Mouse (Mus musculus): ENCODE measurements around the gene Foxp1.

The Foxp1 gene

DNA sequence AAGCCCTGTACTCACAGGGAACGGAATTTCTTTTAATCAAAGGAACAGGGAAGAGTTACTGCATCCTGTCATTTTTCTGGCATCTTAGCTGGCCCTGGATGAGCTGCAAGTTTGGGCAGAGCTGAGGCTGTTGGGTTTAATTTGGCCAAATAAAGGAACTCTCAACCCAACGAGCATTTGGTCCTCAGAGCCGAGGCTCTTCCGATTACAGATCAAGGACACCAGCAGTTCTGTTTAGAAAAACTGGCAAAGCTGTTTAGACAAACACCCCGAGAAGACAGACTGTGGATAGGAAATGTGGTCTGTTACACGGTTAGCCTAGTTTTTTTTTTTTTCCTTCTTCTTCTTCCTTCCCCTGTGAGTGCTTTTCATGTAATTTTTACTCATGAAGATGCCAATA, 158.0 kb downstream of the Foxp1 start:
- CTCF ChIA-PET, result interaction anchor here (0.6 to 0.7 kb wide), 2 partner anchors 90 to 162 kb away, joined by 4 to 7 read pairs; no protein-coding TSS in a partner anchor

- CTCF ChIA-PET, result interaction anchor here (0.6 kb wide), 1 partner anchor 334 kb away, joined by 5 read pairs; no protein-coding TSS in a partner anchor
Measured at GRCm38 (mm10) chr6:99360581-99360980, 161.9 kb downstream of the Foxp1 start.

DNA sequence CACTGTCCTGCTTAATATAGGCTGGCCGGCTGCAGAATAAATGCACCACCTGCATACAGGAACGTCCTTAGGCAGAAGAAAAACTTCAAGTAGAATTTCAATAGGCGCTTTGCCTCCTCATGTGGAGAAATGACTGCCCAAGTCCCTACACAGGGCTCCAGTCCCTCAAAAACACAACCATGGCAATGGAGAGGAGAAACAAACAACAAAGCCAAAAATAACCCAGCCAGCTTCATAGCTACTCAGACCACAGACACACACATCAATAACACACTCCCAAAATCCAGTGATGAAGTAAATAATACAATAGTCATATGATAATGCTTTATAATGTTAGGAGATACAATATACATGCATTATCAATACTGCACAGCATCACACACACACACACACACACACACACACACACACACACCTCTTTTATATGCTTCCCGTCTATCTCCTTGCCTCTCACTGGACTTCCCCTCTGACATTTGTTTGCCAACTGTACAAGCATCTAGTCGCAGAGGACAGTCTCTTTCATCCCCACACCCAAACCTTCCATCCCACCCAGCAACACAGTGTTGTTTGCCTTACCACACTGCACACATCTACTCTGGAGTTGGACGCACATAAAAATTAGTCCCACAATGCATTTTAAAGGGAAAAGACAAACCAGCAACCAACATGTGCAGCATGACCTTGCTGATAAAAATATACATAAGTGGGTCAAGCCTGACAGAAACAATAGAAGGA, 162.6 kb downstream of the Foxp1 start:
- CTCF ChIA-PET, result interaction anchor here (0.7 kb wide), 1 partner anchor 137 kb away, joined by 3 read pairs; no protein-coding TSS in a partner anchor

DNA sequence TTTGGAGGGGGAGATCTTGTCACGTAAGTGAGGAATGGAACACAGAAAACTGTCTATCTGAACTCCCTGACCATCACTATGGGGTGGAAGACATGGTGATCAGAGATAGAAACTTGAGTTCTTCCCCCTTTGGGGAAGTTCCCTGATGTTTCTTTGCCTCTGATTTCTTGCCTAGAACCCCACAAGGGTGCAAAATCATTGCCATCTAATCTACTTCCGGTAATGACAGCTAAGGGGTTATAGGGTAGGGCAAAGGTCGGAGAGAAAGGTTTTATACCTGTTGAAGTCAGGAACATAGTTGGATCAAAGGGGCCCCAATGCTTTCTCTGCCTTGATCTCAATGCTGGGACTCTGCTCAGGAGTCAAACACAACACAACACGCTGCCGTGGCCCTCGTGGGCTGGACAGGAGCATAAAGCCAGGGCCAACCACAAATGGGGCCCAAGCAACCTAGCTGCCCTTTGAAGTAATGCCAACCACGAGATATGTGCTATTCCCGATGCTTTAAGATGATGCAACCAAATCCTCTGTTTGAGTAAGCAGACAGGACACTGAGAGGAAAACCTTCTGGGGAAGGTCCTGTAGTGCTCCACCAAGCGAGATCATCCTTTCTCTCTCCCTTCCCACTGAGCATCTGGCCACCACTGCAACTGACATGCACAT, 163.4 kb downstream of the Foxp1 start:
- CTCF ChIA-PET, result interaction anchor here (0.7 kb wide), 1 partner anchor 136 kb away, joined by 3 read pairs; no protein-coding TSS in a partner anchor

GRCm38 (mm10) chr6:99357931-99358330, 164.6 kb downstream of the Foxp1 start:
- CTCF ChIA-PET, result no interaction called here

DNA sequence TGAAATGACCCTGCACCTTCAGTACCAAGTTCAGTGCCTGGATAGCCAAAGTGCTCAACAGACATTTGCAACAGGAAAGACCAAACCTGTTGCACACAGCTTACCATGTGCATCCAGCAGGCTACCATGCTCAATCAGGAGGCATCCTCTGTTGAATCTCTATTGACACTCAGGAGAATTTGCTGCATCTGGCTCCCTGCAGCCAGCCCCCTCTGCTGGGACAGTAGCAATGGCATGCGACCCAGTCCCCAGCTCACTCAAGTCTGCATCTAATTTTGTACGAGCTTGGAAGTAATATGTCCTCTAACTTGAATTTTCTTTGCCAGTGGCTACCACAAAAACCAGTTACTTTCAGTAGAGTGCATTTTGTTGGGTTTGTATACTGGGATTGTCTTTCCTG, 168.2 kb downstream of the Foxp1 start:
- CTCF ChIA-PET, result no interaction called here

GRCm38 (mm10) chr6:99353441-99353840, 169.1 kb downstream of the Foxp1 start:
- CTCF ChIA-PET, result interaction anchor here (0.6 to 0.7 kb wide), 2 partner anchors 304 to 356 kb away, joined by 3 read pairs; no protein-coding TSS in a partner anchor

- CTCF ChIA-PET, result interaction anchor here (0.6 kb wide), 1 partner anchor 33 kb away, joined by 3 read pairs; no protein-coding TSS in a partner anchor
Measured at GRCm38 (mm10) chr6:99350566-99350965, 172.0 kb downstream of the Foxp1 start.

DNA sequence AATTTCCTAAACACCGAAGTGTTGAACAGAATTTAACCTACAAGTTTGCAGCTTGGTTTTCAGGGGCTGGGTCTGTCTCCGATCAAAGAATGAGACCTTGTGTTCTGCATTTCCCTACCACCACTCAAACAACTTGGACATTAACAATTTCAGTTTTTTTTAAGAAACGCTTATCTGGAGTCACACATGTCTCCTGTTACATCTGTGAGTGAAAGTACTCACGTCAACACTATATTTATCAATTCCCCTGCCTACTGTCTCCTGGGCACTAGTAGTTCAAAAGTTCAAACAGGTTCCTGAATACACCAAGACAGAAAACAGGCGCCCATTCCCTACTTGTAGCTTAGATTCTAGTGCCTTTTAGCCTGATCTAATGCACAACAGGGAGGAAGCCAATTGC, 172.4 kb downstream of the Foxp1 start:
- CTCF ChIA-PET, result interaction anchor here (0.6 kb wide), 2 partner anchors 12 to 34 kb away, joined by 3 to 12 read pairs; no protein-coding TSS in a partner anchor

GRCm38 (mm10) chr6:99347836-99348235, 174.7 kb downstream of the Foxp1 start:
- CTCF ChIA-PET, result interaction anchor here (0.6 kb wide), 1 partner anchor 33 kb away, joined by 10 read pairs; no protein-coding TSS in a partner anchor

GRCm38 (mm10) chr6:99344966-99345365, 177.6 kb downstream of the Foxp1 start:
- CTCF ChIA-PET, result no interaction called here

- CTCF ChIA-PET, result interaction anchor here (1.4 kb wide), 1 partner anchor 9 kb away, joined by 3 read pairs; no protein-coding TSS in a partner anchor
Measured at GRCm38 (mm10) chr6:99344357-99344756, 178.2 kb downstream of the Foxp1 start.

DNA sequence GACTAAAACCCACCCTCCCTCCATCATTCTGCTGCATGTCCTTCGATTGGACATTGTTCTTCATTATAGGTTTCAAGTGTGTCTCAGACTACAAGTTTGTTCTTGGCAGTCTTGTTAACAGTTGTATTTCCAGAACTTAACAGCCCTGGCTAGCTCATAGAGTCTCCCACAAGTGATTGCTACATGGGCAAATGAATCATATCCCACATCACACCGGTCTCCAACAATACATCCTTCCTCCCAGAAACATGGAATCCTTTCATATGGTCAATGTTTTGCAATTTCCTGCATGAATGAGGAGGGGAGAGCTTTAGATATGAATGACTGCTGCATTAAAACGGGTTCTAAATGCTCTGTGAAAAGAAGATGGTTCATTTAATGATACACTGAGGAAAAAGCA, 178.7 kb downstream of the Foxp1 start:
- CTCF ChIA-PET, result interaction anchor here (0.7 to 1.4 kb wide), 2 partner anchors 9 to 252 kb away, joined by 3 to 6 read pairs; no protein-coding TSS in a partner anchor

DNA sequence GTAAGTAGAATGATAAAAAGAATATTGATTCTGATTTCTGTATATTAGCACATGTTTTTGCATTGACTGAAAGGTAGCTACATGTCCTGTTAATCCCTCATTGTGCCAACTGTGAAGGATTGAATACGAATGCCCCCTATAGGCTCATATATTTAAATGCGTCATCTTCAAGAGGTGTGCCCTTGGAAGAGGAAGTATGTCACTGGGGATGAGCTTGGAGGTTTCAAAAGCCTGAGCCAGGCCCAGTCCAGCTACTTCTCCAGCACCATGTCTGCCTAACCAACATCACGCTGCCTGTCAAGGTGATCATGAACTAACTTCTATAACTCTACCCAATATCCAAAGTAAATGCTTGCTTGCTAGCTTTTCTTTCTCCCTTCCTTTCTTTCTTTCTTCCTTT, 180.1 kb downstream of the Foxp1 start:
- CTCF ChIA-PET, result no interaction called here

DNA sequence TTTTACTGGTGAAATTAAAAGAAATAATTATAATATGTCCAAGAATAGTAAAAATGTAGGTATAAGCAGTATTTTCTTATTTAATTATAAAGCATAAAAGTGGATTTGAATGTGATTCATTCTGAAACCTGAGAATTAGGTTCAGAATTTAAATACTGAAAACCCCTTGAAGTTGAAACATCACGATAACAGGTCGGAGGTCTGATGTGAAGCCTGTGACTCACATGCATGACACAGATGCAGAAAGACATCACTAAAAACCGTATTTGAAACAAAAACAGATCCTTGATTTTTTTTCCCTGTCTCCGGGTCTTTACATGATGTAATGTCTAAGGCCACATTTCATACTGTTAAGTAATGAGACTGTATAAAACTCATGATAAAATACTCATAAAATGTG, 181.6 kb downstream of the Foxp1 start:
- CTCF ChIA-PET, result interaction anchor here (1.0 kb wide), 1 partner anchor 37 kb away, joined by 3 read pairs; no protein-coding TSS in a partner anchor

DNA sequence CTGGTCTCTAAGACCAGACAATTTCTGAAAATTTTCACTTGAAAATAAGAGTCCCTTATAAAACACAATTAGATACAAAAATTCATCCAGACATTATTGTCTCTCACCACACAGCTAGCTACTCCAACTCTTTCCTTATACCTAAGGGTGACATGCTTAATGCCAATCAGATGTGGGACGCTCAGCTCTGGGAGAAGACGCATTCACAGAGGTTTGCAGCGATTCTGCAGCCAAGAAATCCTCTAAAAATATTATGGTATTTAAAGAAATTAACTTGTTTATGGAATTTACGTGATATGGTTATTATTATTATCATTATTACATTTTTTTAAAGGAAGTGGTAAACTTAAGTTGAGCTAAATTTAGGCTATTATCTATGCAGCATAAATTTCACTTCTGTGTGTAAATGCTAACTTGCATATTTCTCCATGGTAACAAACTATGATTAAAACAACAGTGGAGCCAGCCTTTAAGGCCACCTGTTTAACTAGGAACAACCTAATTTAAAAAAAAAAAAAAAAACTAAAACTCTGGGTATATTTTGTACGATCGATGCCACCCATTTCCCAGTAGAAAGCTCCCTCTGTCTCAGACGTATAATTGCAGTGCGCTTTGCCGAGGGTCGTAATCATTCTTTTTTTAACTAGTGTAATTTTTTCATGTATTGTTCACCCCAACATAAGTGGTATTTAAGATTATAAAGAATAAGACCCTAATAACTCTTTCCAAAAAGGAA, 182.4 kb downstream of the Foxp1 start:
- CTCF ChIA-PET, result interaction anchor here (0.7 to 2.0 kb wide), 5 partner anchors 9 to 67 kb away, joined by 3 to 6 read pairs (median 3); no protein-coding TSS in a partner anchor

DNA sequence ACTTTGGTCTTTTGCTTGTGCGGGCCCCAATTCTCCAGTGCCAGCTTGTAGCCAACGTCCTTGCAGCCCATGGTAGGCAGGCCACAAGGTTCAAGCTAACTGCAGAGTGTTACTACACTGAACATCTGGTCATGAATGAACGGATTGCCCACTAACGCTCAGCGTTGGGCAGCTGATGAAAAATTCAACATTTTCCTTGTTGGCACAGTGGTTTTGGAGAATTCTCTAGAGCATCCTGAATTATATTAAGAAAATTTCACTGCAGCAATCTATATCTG, 183.2 kb downstream of the Foxp1 start:
- CTCF ChIA-PET, result interaction anchor here (0.5 to 2.0 kb wide), 7 partner anchors 8 to 289 kb away, joined by 3 to 14 read pairs (median 4); no protein-coding TSS in a partner anchor

- CTCF ChIA-PET, result interaction anchor here (0.5 to 2.0 kb wide), 6 partner anchors 8 to 288 kb away, joined by 3 to 14 read pairs (median 4); no protein-coding TSS in a partner anchor
Measured at GRCm38 (mm10) chr6:99338593-99339342, 183.8 kb downstream of the Foxp1 start.

DNA sequence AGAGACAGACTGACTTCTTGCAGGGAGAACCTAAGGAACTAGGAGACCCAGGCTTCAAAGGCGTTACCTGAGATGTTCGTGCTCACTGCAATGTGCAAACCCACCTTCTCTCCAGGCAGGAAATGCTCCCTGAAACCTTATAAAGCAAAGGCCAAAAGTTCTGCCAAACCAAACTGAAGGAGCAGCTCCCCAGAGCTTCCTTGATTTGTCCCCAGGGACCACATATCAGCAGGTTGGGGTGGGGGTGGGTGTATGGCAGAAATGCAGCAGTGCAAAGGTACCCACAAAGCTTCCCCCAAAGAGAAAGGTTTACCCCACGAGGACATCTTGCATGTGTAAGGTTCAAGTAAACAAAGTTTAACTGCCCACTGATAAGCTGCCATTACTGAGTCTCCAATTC, 184.3 kb downstream of the Foxp1 start:
- CTCF ChIA-PET, result interaction anchor here (0.5 to 1.0 kb wide), 4 partner anchors 9 to 75 kb away, joined by 3 to 12 read pairs (median 4); no protein-coding TSS in a partner anchor

DNA sequence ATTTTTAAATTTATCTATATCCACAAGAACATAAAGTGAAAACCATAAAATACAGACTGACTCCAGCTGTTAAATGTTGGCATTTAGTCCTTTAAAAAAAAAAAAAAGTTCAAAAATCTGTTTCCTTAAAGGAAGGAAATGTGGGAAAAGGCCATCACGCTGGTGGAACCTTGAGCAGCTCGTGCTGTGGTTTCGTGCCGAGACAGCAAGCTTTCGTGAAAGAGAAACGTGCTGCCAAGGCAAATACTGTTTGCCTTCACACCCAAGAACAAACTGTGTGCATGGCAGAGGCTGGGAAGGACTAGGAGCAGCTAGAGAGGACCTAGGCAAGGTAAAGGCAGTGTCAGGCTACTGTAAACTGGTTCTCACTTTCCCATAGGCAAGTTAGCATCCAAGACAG, 184.9 kb downstream of the Foxp1 start:
- CTCF ChIA-PET, result interaction anchor here (0.6 to 1.0 kb wide), 4 partner anchors 12 to 75 kb away, joined by 4 to 12 read pairs (median 8); no protein-coding TSS in a partner anchor

- CTCF ChIA-PET, result interaction anchor here (0.7 kb wide), 1 partner anchor 49 kb away, joined by 3 read pairs; no protein-coding TSS in a partner anchor
Measured at GRCm38 (mm10) chr6:99336191-99336590, 186.3 kb downstream of the Foxp1 start.
